Mouse (Mus musculus): ENCODE results near the gene Gpr180. TPM values are rescaled to one million over a fixed set of nuclear protein-coding genes. Genes with fewer than 3 reads are reported as not detected.
"Not testable (repeated sequence)": the region's sequence is repeated elsewhere in the genome, so short reads cannot be mapped to it uniquely, and the experiment has no call there.

Gpr180 gene
- total RNA-seq (2021), result 10 to 100 TPM; 24.0 to 26.1 TPM
- long read RNA-seq, transcript Gpr180-201 (9 exons, 1,875 nt), result major isoform, 15 of 34 reads
- long read RNA-seq, partial matches to known transcripts, result 8 of 34 reads
- long read RNA-seq, other reads (novel, unspliced or antisense), result 11 of 34 reads

GRCm38 (mm10) chr14:118136744-118137452, at the start of gene Gpr180:
TSS of gene Gpr180 (plus strand) at chr14:118137158.
- DNase-seq (ENCODE audit: low spot score in 2 of 2), result peak; percentile 93 to 97

GRCm38 (mm10) chr14:118088437-118089207, 48.3 kb upstream of the Gpr180 start:
- no peak for DNase-seq (ENCODE audit: low spot score in 2 of 2)

GRCm38 (mm10) chr14:118089215-118089805, 47.6 kb upstream of the Gpr180 start:
- DNase-seq (ENCODE audit: low spot score in 2 of 2), result peak; percentile 84 to 93

GRCm38 (mm10) chr14:118089806-118090392, 47.1 kb upstream of the Gpr180 start:
- DNase-seq (ENCODE audit: low spot score in 2 of 2), result peak in 1 of 2 experiments; percentile 33

- DNase-seq (ENCODE audit: low spot score in 2 of 2), result no peak
These were observed 38.7 kb upstream of the Gpr180 start for GRCm38 (mm10) chr14:118098265-118098664.

- no peak for DNase-seq (ENCODE audit: low spot score in 2 of 2)
These were observed 35.5 kb upstream of the Gpr180 start for GRCm38 (mm10) chr14:118101227-118101990.

GRCm38 (mm10) chr14:118107479-118107878, 29.5 kb upstream of the Gpr180 start:
- not testable (repeated sequence) for DNase-seq (ENCODE audit: low spot score in 2 of 2)

- no peak for DNase-seq (ENCODE audit: low spot score in 2 of 2)
These were observed 23.8 kb upstream of the Gpr180 start for GRCm38 (mm10) chr14:118113116-118113515.

GRCm38 (mm10) chr14:118124129-118124528, 12.8 kb upstream of the Gpr180 start:
- DNase-seq (ENCODE audit: low spot score in 2 of 2), result no peak

- no peak for DNase-seq (ENCODE audit: low spot score in 2 of 2)
These were observed 12.2 kb upstream of the Gpr180 start for GRCm38 (mm10) chr14:118124771-118125170.

GRCm38 (mm10) chr14:118126301-118126700, 10.7 kb upstream of the Gpr180 start:
- no peak for DNase-seq (ENCODE audit: low spot score in 2 of 2)

- no peak for DNase-seq (ENCODE audit: low spot score in 2 of 2)
These were observed 5.5 kb upstream of the Gpr180 start for GRCm38 (mm10) chr14:118131472-118131871.

- no peak for DNase-seq (ENCODE audit: low spot score in 2 of 2)
These were observed 4.9 kb upstream of the Gpr180 start for GRCm38 (mm10) chr14:118131931-118132641.

GRCm38 (mm10) chr14:118132642-118132977, 4.3 kb upstream of the Gpr180 start, which contains the start of gene Tgds:
TSS of gene Tgds (minus strand) at chr14:118132755.
- peak; percentile 97 to 100 for DNase-seq (ENCODE audit: low spot score in 2 of 2)

GRCm38 (mm10) chr14:118137487-118137886, 529 bp downstream of the Gpr180 start:
- peak in 1 of 2 experiments; percentile 27 for DNase-seq (ENCODE audit: low spot score in 2 of 2)

GRCm38 (mm10) chr14:118142283-118142682, 5.3 kb downstream of the Gpr180 start:
- no peak for DNase-seq (ENCODE audit: low spot score in 2 of 2)

GRCm38 (mm10) chr14:118148046-118148445, 11.1 kb downstream of the Gpr180 start:
- DNase-seq (ENCODE audit: low spot score in 2 of 2), result no peak

GRCm38 (mm10) chr14:118148554-118148953, 11.6 kb downstream of the Gpr180 start:
- DNase-seq (ENCODE audit: low spot score in 2 of 2), result no peak

- DNase-seq (ENCODE audit: low spot score in 2 of 2), result no peak
These were observed 13.9 kb downstream of the Gpr180 start for GRCm38 (mm10) chr14:118150656-118151551.
